Mouse (Mus musculus) megakaryocyte, embryonic 14.5 days (primary cell): ENCODE results near the gene Hexim2.

ENCODE experiments used
- FLI1 ChIP-seq: IDR thresholded peaks from 2 replicates; pipeline ENCODE4 v1.6.1; 2012; ENCODE audit warnings: low read length, inconsistent platforms, mixed read lengths
- GATA1 ChIP-seq: IDR thresholded peaks from 3 replicates; pipeline ENCODE4 v1.6.1; 2012; ENCODE audit warnings: mixed read lengths, low read length, inconsistent platforms, borderline replicate concordance

DNA sequence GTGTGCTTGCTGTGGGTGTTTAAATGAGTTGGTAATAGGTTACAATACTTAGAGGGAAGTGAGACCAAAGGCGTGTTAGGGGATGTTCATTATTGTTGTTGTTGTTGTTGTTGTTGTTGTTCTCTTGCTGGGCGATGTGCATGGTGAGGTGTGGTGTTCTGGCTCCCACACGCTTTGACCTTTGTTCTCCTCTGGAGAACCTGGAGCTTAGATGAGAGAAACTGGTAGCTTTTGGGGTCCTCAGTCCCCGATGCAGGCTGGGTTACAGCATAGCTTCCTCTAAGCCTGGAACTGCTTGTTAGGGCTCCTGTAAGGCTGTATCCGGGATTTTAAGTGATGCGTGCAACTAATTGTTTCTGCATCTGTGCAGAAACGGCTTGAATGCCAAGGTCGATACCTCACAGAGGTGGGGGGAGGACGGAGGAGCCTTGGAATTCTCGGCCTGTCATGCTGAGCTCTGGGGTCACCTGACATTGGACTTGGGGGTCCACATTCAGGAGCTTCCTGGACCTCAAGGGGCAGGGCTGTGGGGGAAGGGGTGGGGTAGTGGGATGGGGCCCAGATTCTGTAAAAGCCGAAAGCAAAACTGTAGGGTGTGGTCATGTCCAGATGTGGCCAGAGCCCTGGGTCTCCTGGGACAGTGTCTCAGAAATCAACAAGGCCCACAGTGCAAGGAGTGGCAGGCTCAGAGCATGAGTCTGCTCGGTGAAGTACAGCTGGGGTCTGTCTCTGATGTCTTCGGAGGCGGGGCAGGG lies 43.6 kb downstream of the Hexim2 start:
- TF ChIP-seq FLI1 (no peak), GATA1 (no peak)
